Mouse (Mus musculus) MEL (cell line): ENCODE results near the gene Zfp472.

Experiments
- CTCF ChIP-seq, 3 experiments: IDR thresholded peaks in 2 of 3; conservative IDR thresholded peaks in 1 of 3; 2 replicates each; pipeline ENCODE4 v1.5.1; 2011 to 2012; ENCODE audit warnings: low read length in 3 of 3, low read depth in 2 of 3, mild to moderate bottlenecking in 2 of 3, improper control_type of control experiment in 1 of 3, inconsistent platforms in 1 of 3, mixed read lengths in 1 of 3, moderate library complexity in 1 of 3; ENCODE audit not compliant: control insufficient read depth in 1 of 3, insufficient read depth in 1 of 3, poor library complexity in 1 of 3, severe bottlenecking in 1 of 3
- KAT2A ChIP-seq: conservative IDR thresholded peaks from 2 replicates; pipeline ENCODE4 v1.6.1; 2012; ENCODE audit warnings: low read depth, low read length, improper control_type of control experiment, inconsistent platforms
- NRF1 ChIP-seq: IDR thresholded peaks from 2 replicates; pipeline ENCODE4 v1.6.1; 2014; ENCODE audit warnings: low read depth, mild to moderate bottlenecking, inconsistent platforms, low read length, improper control_type of control experiment, moderate library complexity; ENCODE audit not compliant: poor library complexity, insufficient read depth, severe bottlenecking
- ZMIZ1 ChIP-seq: IDR thresholded peaks from 2 replicates; pipeline ENCODE4 v1.6.1; 2012; ENCODE audit warnings: low read depth, mild to moderate bottlenecking, inconsistent platforms, low read length, improper control_type of control experiment, moderate library complexity
- ZNF384 ChIP-seq: IDR thresholded peaks from 2 replicates; pipeline ENCODE4 v1.6.1; 2012; ENCODE audit warnings: low read depth, mild to moderate bottlenecking, inconsistent platforms, low read length, improper control_type of control experiment

- TF ChIP-seq NRF1: no peak
- TF ChIP-seq KAT2A: no peak
- TF ChIP-seq CTCF (IDR thresholded peaks at IDR 0.05 in 2 of 3, conservative IDR thresholded peaks at IDR 0.05 in 1 of 3; ENCODE audit: control insufficient read depth in 1 of 3, insufficient read depth in 1 of 3, low read depth in 2 of 3, low read length in 3 of 3, poor library complexity in 1 of 3, severe bottlenecking in 1 of 3): peak; percentile 35 to 51 (median 41); a peak in 5 of 6 replicates
- peak; percentile 52; the same call in 1 of the 2 replicates for TF ChIP-seq ZNF384
- TF ChIP-seq ZMIZ1: no peak
Measured at GRCm38 (mm10) chr17:32991965-32992698, 26.5 kb downstream of the Zfp472 start.
